Mouse (Mus musculus): ENCODE measurements around the gene Gnaq.
"Not testable (repeated sequence)": the region's sequence is repeated elsewhere in the genome, so short reads cannot be mapped to it uniquely, and the experiment has no call there.

DNA sequence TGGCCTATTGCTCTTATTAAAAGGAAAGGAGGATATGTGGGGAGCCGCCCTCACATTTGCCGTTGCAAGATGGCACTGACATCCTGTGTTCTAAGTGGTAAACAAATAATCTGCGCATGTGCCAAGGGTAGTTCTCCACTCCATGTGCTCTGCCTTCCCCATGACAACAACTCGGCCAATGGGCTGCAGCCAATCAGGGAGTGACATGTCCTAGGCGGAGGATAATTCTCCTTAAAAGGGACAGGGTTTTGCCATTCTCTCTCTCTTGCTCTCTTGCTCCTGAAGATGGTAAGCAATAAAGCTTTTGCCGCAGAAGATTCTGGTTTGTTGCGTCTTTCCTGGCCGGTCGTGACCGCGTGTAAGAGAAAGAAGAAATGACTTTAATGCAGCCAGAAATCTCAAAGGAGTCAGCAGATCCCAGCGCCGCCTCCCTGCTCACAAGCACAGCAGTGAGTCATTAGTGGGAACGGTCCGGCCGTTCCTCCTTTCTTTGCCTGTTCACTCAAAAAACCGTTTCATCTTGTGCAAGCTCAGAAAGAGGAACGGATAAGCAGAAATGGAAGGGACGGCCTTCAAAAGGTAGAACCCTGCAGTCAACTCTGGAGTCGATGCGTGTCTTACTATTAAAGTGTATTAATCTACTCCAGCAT, 48.5 kb upstream of the Gnaq start:
- not testable (repeated sequence) for TF ChIP-seq CTCF, EP300 (IDR thresholded peaks at IDR 0.05; ENCODE audit: low read depth)
